Mouse (Mus musculus) cerebellum, postnatal 25 days (tissue): ENCODE results near the gene Sec31a.
"Not testable (repeated sequence)": the region's sequence is repeated elsewhere in the genome, so short reads cannot be mapped to it uniquely, and the experiment has no call there.

Experiments used
- DNase-seq, 2 experiments: peaks; one replicate each; pipeline ENCODE4 v3.0.0; 2021; ENCODE audit warnings: mixed read lengths in 2 of 2

Gene Sec31a

DNA sequence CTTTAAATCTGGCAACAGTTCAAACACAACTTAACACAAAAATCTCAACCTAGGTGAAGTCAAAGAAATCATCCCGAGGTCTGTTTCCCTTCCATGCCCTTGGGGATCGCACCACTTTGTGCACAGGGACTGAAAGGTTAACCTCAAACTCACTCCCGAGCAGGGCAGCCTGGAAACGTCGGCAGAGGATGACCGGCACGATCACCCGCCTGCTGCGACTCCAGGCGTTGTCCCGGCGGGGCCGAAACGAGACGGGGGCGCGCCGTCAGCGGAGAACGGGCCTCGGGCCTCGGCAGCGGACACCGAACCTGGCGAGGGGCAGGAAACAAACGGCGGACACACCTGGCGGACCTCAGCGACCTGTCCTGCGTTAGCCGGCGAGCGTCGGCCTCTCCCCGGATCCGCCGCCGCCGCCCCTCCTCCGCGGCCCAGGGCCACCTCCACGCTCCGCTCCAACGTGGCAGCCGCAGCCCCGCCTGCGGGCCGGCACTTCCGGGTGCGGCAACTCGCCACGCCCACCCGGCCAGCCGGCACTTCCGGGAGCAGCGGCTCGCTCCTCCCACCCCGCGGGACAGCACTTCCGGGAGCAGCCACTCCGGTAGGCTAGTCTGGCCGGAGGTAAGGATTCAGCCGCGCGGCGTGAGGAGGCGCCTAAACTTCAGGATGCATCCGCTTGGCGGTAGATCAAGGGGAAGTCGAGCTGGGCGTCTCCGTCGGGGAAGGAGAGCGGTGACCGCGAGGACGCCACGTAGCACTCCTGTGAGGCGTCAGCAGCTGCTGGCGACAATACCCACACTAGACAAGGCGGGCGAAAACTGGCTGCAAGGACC is at the start of gene Sec31a:
Gene Sec31a, minus strand, starts transcription at position 474 of the 830 bp plus-strand sequence.
- peak; percentile 99 for DNase-seq

DNA sequence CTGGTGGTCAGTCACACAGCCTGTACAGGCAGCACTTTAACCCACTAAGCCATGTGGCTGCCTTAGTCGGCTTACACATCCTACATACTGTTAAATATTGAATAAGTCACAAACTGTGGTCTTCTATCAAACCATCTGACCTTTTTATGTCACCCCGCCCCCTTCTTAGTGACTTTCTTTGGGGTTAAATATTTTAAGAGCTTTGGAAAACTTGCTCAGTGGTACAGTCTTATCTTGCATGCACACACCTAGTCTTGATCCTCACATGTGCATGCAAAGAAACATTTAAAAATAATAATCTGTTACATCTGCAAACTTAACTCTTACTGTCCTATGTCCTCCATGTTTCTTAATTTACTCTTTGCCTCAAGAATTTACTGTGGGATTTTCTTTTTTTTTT is 46.3 kb upstream of the Sec31a start:
- DNase-seq: no peak

DNA sequence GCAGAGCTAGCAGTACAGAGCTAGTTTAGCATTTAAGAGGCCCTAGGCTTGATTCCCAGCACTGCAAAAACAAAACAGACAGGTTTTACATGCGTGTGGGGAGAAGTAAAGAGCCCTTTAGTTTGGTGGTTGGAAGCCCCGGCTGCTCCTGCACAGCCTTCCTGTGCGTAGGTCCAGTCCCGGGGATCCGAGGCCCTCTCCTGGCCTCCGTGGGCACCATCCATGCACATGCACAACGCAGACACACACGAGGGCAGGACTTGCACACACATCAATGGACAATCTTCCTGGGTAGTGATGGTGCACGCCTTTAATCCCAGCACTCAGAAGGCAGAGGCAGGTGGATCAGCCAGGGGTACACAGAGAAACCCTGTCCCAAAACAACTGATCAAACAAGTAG is 45.5 kb upstream of the Sec31a start:
- DNase-seq: no peak

DNA sequence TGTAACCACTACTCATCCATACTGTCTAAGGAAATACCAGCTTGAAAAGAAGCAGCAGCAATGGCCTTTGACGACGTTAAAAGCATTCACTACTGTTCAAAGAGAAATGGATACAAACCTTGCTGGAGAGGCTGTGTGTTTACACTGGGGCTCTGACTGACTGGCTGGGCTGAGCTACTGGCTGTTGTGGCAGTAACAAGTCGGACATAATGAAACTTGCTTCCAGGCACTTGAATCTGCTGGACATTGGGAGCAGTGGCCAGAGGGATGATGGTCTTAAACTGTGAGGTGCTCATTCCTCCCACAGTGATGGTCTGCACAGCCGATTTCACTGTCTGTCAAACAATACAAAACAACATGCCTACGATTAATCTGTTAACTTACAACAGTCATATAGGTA is 43.4 kb upstream of the Sec31a start:
- DNase-seq: no peak

DNA sequence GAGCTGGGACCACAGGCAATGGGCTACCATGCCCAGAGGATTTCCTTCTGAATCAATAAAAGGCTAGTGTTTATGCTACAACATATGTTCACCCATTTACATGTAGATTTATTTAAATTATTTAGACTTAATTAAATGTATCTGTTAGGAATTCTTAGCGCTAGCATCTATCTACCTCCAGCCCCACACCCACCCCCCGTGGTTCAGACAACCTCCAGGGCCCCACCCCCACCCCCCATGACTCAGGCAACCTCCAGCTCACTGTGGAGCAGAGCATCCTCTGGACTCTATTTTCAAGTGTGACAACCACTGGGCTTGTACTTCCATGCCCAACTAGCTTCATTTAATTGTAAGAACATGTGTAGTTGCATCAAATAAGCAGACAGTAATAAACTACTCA is 35.8 kb upstream of the Sec31a start:
- DNase-seq: no peak

DNA sequence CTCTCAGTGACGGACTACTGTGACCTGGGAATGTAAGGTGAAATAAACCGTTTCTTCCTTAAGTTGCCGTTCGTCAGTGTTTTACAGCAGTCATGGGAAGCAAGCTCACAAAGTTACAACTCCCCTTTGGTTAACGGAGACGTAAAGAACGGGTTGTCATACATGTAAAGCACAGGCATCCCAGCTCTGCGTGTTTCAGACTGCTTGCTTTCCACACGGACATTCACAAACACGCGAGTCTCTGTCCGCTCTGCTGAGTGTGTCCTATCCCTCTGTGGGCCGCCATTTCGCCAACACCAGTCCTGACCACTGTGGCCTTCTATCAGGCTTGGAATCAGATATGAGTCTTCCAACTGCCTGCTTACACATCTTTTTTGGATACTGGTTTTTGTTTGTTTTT is 22.8 kb upstream of the Sec31a start:
- no peak for DNase-seq

DNA sequence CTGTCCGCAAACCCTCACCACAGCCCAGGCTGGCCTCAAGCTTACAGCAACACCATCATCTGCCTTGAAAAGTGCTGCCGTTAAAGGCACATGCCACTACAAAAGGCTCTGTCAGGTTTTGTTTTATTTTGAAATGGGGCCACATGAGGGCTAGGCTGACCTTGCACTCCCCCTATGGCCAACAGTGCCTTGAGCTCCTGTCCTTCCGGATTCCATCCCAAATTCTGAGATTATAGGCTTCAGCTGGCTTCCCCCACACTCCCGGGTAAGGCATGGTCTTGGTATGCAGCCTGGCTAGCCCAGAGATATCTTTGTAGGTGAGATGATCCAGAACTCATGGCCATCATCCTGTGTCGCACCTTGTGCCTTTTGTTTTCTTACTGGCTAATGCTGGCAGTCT is 21.9 kb upstream of the Sec31a start:
- DNase-seq: no peak

DNA sequence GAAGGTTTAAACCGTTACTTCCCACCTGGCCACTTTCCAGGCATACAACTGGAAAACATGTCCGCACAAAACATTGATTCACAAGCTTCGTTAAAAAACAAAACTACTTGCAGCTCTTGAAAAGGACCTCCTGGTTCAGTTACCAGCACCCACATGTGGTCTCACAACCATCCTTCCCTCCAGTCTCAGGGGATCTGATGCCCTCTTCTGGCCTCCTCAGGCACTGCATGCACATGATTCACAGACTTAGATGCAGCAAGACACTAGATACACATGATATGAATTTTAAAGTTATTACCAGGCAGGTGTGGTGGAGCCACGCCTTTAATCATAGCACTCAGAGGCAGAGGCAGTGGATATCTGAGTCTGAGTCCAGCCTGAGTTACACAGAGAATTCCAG is 21.1 kb upstream of the Sec31a start:
- no peak for DNase-seq

DNA sequence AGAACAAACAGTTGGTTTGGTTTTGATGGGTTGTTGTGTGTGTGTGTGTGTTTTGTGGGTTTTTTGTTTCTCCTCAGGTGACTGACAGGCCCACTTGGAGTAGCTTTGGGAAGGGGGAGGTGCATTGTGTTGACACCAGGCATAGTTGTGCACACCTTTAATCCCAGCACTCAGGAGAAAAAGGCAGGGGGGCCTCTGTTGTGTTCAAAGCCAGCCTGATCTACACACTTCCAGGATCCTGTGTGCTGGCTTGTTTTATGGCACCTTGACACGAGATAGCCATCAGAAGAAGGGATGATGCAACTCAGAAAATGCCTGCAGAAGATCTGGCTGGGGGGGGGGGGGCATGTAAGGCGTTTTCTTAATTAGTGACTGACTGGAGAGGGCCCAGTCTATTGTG is 14.9 kb upstream of the Sec31a start:
- DNase-seq: no peak

DNA sequence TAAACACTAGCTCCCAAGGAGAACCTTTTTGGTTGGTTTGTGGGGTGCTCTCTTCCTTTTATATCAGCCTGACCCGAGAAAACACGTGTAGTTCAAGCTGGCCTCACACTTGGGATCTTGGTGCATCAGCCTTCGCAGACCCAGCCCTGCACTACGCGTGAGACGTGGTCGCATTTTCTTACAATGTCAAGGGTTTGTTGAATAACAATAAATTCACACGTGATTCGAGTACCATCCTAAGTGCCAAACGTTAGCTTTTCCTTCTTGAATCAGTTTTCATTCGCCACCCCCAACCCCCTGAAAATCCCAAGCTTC is 14.0 kb upstream of the Sec31a start:
- peak in 1 of 2 experiments; percentile 26 for DNase-seq

DNA sequence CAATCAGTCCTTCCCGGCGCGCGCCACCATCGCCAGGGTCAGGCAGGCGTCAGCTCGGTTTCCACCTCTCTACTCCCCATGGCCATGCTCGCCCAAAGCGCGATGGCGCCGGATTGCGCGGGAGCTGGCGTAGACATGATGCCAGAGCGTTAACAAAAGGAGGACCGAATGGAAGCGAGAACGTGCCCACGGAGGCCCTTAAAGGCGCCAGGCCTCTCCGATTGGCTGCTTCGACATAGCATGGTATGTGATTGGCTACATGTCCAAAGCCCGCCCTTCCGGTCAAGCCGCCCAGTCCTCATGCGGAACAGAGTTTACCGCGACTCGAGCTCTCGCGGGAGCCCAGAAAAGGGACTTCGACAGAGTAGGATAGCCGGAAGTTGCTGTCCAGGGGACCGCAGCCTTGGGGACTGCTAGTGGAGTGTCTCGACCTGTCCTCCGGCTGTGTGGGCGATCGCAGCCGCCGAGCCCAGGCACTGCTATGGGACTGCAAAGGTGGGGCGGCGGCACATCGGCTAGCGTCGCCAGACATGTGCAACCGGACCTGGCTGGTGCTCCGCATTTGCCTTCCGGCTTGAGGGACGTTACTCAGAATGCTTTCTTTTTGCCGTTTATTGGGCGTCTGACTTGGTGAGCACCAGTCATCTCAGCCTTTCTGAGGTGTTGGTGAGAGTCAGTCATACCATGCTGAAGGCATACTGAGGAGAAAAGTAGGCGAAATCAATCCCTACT is 13.5 kb upstream of the Sec31a start:
- DNase-seq: peak; percentile 91 to 94

DNA sequence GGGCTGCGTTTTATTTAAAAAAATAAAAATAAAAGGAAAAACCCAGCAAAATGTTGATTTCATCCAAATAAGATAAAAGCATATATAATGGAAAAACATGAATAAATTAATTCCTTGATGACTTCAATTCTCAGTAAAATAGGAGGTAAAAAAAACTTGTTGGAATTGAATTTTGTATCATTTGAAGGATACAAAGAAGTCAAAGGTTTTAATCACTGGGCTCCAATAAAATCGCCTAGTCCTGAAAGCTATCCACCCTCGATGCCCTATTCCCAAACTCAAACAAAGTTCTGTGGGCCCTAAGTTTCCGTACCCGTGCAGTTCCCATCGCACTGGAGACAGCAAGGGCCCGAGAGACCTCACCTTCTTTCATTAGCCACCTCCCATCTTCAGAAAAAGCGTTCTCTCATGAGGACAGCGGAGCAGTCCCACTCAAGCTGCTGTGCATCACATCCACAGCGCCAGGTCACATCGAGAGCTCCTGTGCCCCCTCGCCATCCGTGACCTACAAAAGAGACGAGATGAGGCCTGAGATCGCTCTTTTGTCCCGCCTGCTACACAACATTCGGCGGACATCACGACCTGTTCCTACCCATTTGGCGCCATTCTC is 12.8 kb upstream of the Sec31a start:
- no peak for DNase-seq

DNA sequence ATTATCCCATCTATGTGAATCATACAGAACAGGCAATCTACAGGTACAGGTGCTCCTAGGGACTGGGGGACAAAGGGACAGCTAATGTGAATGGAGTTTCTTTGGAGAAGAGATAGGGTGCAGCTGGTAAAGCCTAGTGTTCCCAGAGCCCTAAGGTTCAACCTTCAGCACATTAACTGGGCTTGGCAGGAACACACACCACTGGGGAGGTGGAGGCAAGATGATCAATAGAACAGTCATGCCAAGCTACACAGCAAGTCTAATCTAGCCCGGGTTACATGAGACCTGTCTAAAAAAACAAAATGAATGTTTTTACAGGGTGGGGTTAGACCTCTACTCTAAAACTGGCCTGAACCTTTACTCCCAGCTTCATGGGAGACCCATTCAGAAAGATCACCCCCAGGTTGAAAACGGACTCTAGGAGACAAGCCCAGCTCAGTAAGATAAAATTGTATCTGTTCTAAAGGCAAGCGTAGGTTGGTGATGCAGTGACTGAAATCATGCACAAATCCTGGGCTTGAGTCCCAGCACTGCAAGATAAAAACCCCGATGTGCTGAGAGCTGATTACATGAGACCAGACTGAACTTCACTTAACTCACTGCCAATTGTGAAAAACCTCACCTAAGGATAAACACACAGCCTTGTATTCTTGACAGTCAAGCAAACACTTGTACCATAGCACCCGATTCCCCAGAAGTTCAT is 12.1 kb upstream of the Sec31a start:
- no peak for DNase-seq

DNA sequence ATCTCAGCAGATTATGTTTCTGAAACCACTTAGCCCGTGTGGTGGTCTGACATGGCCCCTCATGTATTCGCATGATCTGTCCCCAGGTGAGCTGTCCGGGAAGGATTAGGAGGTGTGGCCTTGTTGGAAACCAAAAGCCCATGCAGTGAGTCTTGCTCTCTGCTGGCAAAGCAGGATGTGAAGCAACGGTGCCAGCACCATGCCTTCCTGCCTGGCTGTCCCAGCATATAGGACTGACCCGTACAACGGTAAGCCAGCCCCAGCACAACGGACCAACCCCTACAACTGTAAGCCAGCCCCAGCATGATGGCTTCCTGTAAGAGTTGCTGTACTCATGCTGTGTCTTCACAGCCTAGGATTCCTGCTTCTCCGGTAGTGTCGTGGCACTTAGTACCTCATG is 11.2 kb upstream of the Sec31a start:
- DNase-seq: peak in 1 of 2 experiments; percentile 21

DNA sequence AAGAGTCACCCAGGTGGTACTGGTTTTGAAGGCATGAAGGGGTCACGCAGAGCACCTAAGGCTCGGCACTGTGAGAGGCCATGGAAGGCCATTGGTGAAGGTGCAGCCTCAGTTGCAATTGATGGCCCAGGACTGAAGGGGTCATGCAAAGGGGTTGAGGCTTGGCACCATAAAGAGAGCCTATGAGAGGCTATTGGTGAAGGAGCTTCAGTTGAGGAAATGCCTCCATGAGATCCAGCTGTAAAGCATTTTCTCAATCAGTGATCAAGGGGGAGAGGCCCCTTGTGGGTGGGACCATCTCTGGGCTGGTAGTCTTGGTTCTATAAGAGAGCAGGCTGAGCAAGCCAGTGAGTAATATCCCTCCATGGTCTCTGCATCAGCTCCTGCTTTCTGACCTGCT is 9.8 kb upstream of the Sec31a start:
- DNase-seq: not testable (repeated sequence)

DNA sequence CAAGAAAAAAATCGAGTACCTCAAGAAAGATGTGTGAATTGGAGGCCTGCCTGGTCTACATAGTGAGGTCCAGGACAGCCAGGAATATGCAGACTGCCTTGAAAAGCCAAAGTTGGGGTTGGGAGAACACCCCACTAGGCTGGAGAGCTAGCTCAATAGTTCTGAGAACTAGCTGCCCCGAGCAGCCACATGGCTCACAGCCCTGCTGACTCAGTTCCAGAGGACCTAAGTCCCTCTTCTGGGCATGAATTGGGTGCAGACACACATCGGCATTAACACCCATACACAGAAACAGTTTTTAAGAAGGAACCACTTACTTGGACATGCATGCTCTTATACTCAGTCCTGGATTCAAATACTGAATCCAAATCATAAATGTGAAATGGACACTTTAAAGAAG is 8.2 kb upstream of the Sec31a start:
- DNase-seq: no peak

DNA sequence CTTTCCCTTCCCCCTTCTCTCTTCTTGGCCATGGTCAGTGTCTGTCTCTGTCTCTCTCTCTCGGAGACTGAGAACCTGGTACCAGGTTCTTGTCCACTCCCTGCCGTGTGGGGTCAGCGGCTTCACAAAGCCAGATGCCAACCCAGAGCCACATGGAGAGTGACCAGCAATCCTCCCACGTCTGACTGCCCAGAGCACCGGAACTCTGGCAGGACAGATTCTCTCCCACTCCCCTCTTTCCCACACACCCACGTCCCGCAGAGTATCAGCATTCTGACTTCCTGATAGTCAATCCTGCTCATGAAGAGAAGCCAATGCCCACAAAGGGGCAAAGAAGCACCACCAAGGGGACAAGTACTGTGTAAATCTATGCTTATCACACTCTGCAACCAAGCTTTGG is 7.6 kb upstream of the Sec31a start:
- DNase-seq: no peak

DNA sequence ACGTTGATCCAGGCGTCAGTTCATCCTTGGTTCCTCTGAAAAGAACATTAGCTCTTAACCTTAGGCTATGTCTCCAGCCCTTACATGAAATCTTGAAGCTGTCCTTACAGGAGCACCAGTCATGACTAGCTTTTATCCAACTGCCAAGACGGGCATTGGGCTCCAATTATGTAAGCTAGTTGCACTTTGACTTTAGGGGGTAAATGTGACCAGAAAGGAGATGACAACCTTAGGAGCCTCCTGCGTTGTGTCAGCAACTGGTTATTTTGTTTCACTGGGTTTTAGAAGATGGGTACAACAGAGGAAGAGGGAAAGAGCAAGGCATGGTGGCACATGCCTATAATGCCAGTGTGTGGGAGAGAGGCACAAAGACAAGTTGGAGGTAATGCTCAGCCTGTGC is 2.8 kb upstream of the Sec31a start:
- no peak for DNase-seq

DNA sequence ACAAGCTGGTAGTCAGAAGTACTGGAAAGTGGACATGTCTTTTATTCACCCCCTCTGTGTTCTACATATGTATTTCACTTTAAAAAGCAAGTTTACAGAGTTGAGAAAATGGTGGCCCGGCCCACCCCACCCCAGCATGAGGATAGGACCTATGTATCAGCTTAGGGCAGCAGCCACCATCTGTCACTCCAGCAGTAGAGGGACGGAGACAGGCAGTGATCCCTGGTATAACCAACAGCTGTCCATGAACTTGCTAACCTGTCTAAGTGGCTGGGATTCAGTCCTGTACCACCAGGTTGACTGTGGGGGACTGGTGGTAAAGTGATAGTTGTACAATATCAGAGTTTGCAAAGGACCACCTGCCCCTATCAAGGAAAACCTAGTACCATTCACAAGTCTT is 2.0 kb upstream of the Sec31a start:
- no peak for DNase-seq

DNA sequence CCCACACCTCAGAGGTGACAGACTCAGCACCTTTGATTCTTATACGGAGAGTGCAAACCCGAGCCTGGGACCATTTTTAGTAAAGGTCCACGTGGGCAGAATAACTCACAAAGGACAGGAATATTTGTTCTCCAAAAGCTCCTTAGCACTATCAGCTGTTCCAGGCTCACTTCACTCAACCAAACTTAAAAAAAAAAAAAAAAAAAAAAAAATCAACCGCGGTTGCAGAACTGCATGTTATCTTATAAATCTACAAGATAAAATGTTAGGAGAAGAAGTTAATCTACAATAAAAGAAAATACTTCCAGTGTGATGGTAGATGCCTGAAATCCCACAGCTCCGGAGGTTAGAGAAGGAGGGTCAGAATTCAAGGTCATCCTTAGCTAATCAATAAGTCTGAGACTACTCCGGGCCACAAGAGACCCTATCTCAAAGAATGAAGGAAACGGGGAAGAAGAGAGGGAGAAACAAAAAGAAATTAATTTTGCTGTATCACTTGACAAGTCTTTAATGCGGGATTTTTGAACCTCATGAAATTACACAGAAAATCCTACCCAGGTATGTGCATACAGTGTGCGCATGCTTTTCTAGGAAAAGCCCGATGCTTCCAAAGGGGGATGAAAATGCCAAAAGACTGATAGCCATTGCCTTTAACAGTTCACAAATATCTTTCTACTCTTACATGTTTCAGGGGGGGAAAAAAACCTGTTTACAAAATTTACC is 1.4 kb downstream of the Sec31a start:
- DNase-seq: no peak

DNA sequence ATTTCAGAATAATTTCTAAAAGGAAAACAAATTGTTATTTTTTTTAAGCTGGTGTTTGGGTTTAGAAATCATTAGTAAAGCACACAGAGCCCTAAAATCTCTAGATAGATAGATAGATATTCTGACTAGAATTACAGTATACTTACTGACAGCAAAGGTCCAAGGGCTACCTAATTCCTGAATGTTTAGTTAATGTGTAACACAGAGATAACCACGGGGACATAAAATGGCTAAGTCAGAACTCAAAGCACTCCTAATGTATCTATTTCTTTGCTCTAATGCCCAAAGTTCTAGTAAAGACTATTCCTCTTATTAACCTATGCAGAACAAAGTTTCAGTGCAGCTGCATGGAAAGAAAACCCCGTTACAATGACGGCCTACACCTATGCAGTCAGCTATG is 3.1 kb downstream of the Sec31a start:
- DNase-seq: no peak

DNA sequence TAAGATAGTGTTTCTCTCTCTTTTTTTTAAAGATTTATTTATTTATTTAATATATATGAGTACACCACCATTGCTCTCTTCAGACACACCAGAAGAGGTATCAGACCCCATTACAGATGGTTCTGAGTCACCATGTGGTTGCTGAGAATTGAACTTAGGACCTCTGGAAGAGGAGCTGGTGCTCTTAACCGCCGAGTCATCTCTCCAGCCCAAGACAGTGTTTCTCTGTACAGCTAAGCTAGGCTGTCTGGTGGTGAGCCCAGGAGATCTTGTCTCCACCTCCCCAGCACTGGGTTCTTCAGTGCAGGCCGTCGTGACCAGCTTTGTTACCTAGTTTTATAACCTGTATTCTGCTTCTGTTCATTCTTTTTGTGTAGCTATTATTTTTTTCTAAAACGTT is 5.8 kb downstream of the Sec31a start:
- no peak for DNase-seq

DNA sequence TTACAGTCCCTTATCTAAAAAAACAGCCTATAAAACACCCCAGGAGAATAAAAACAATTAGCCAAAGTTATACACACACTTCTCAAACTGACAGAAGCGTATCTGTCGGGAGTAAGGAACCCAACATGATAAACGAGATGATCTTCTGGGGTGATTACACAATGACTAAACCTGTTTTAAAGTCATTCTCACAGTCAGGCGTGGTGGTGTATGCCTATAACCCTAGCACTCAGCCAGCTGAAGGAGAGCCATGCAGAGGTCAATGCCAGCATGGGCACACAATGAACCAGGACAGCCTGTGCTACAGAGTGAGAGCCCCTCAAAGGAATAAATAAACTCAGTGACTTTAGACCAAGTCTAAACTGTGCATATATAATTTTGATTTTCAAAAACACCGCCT is 7.5 kb downstream of the Sec31a start:
- no peak for DNase-seq
